8 mouse cellular contexts compared by ENCODE assay signal in genomic region chr3:17786721-17787442, GRCm38 (mm10).
DNase-seq lines count a peak whose midpoint lies in the region; ATAC-seq and TF ChIP-seq lines count a peak whose summit lies in the region.

No protein-coding gene starts in this region.

- peak overlapping the region; percentile 44 for H3K4me3 ChIP-seq in lung, embryonic 16.5 days (ENCODE audit: low read length)
- H3K4me3 ChIP-seq in lung, adult 2 months (replicated peaks; ENCODE audit: extremely low read depth, low read depth, low read length), result no peak overlapping the region
- H3K4me3 ChIP-seq in intestine, embryonic 15.5 days (replicated peaks), result peak overlapping the region; percentile 42
- H3K4me3 ChIP-seq in neural tube, embryonic 12.5 days, result peak overlapping the region; percentile 54

- H3K9me3 ChIP-seq in lung, embryonic 16.5 days (ENCODE audit: control insufficient read depth, low read length), result no peaks in the 10 kb centered on the region
- no peaks in the 10 kb centered on the region for H3K9me3 ChIP-seq in intestine, embryonic 15.5 days
- H3K9me3 ChIP-seq in neural tube, embryonic 12.5 days, result no peaks in the 10 kb centered on the region

- H3K27ac ChIP-seq in lung, embryonic 16.5 days (ENCODE audit: low read length), result no peak overlapping the region
- H3K27ac ChIP-seq in intestine, embryonic 15.5 days, result no peak overlapping the region
- H3K27ac ChIP-seq in neural tube, embryonic 12.5 days, result peak overlapping the region; percentile 100

- H3K27me3 ChIP-seq in lung, embryonic 16.5 days (ENCODE audit: control insufficient read depth, insufficient read depth, low read depth, low read length), result peaks cover 65% of the 10 kb centered on the region
- peaks cover 50% of the 10 kb centered on the region for H3K27me3 ChIP-seq in intestine, embryonic 15.5 days (replicated peaks)
- 0 out of 2 replicates have a peak, but pooled peaks cover 4% of the 10 kb centered on the region for H3K27me3 ChIP-seq in neural tube, embryonic 12.5 days (replicated peaks)

- H3K9ac ChIP-seq in lung, embryonic 16.5 days (ENCODE audit: low read length), result no peak overlapping the region
- H3K9ac ChIP-seq in intestine, embryonic 15.5 days, result peak overlapping the region; percentile 17; the same call in 1 of the 2 replicates
- peak overlapping the region; percentile 98 for H3K9ac ChIP-seq in neural tube, embryonic 12.5 days

- peak overlapping the region; percentile 72 for H3K4me2 ChIP-seq in lung, embryonic 16.5 days (ENCODE audit: low read depth, low read length)
- H3K4me2 ChIP-seq in intestine, embryonic 15.5 days (replicated peaks), result peak overlapping the region; percentile 89
- peak overlapping the region; percentile 98 for H3K4me2 ChIP-seq in neural tube, embryonic 12.5 days (replicated peaks)

- no peak for DNase-seq in lung, adult 2 months
- DNase-seq in embryo, embryonic 10.5 days (ENCODE audit: low spot score), result peak; percentile 67
- no peak for DNase-seq in ovary, postnatal 10 days (ENCODE audit: low spot score)
- DNase-seq in thymus, postnatal 4 days, result no peak

- no peaks in the 10 kb centered on the region for H3K36me3 ChIP-seq in lung, embryonic 16.5 days (ENCODE audit: control insufficient read depth, insufficient read depth, low read length)
- no peaks in the 10 kb centered on the region for H3K36me3 ChIP-seq in intestine, embryonic 15.5 days
- H3K36me3 ChIP-seq in neural tube, embryonic 12.5 days, result no peaks in the 10 kb centered on the region

- no peak for TF ChIP-seq POLR2A in lung, adult 2 months (IDR thresholded peaks at IDR 0.05; ENCODE audit: borderline replicate concordance, extremely low read depth, low read depth, low read length)

- 2% methylated on average over 34 of the region's 35 CpGs for WGBS in lung, embryonic 16.5 days
- WGBS in lung, adult 2 months, result 4% methylated on average over 35 of the region's 35 CpGs
- WGBS in intestine, embryonic 15.5 days, result 4% methylated on average over 35 of the region's 35 CpGs
- WGBS in neural tube, embryonic 12.5 days, result 1% methylated on average over 35 of the region's 35 CpGs

- H3K4me1 ChIP-seq in lung, embryonic 16.5 days (replicated peaks; ENCODE audit: control insufficient read depth, insufficient read depth, low read length), result peaks cover 5% of the 10 kb centered on the region; the same call in 1 of the 2 replicates
- no peaks in the 10 kb centered on the region for H3K4me1 ChIP-seq in lung, adult 2 months (ENCODE audit: control insufficient read depth, insufficient read depth, low read length)
- H3K4me1 ChIP-seq in intestine, embryonic 15.5 days (replicated peaks), result peaks cover 12% of the 10 kb centered on the region
- peaks cover 14% of the 10 kb centered on the region for H3K4me1 ChIP-seq in neural tube, embryonic 12.5 days

- ATAC-seq in lung, embryonic 16.5 days (ENCODE audit: low read depth), result peak; percentile 43; the same call in 1 of the 2 replicates
- peak; percentile 79 for ATAC-seq in intestine, embryonic 15.5 days
- peak; percentile 76 for ATAC-seq in neural tube, embryonic 12.5 days (ENCODE audit: low FRiP score, low read depth)
- ATAC-seq in inflammation-experienced regulatory T-cells, adult 6 months, result no peak

- no peak for TF ChIP-seq CTCF in lung, adult 2 months (IDR thresholded peaks at IDR 0.05; ENCODE audit: insufficient read depth, low read length)
